Mouse (Mus musculus): ENCODE data around the gene Ncapd3.

DNA sequence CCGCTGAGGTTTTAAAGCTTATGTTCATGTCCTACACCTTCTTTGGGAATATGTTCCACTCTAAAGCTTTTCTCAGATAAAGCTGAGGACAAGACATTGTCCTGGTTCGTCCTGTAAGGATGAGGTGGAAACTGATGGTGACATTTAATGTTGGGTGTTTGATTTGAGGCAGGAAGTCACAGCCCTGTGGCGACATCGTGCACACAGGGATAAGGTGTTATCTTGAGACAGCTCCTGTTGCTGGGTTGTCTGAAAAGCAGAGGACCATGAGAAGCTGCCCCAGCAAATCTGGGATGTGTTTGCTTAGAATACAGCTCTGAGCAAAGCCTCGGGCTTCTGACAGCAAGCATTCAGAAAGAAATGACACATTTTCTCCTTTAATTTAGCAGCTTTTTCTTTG lies 56.3 kb downstream of the Ncapd3 start:
- TF ChIP-seq POLR2A (IDR thresholded peaks at IDR 0.05; ENCODE audit: low read depth, low read length) (no peak), CTCF (conservative IDR thresholded peaks at IDR 0.05; ENCODE audit: insufficient read depth, insufficient read length, low read depth, low read length) (no peak)
